Comparison of ENCODE assay signal across 8 mouse cellular contexts in the genomic region with DNA sequence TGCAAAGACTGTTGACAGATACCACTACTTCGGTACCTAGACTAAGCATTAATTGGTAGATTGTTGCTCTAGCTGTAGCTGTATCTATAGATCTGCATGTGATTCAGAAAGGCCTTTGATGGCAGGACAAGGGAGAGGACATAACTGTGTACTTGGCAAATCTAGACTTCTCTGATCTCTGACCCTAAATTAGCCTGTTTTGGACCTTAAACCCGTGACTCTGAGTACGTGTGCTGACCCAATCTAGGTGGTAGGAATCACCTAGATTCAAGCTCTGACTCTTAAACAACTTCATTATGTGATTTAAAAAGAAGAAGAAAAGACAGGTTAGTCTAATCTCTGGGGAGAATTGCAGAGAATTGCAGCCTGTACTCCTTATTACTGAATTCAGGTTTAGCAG. TPM values are rescaled to one million over a fixed set of nuclear protein-coding genes. Genes with fewer than 3 reads are reported as not detected.
DNase-seq lines count a peak whose midpoint lies in the region; ATAC-seq and TF ChIP-seq lines count a peak whose summit lies in the region.

A gene (plus strand): TSS at position 221 of the 400 bp plus-strand sequence.

- H3K36me3 ChIP-seq in C2C12 (ENCODE audit: control insufficient read depth, insufficient read depth) (peaks cover 5% of the 10 kb centered on the region), macrophage (ENCODE audit: inconsistent target) (no peaks in the 10 kb centered on the region)
- peaks cover 10% of the 10 kb centered on the region for H3K36me3 ChIP-seq in hindbrain, postnatal 0 days (ENCODE audit: insufficient read depth, low read length)

- H3K9ac ChIP-seq in hindbrain, postnatal 0 days (replicated peaks; ENCODE audit: low read length): no peak within 1 kb of the TSS

- H3K4me1 ChIP-seq in cerebellum, adult 2 months (ENCODE audit: control insufficient read depth, insufficient read depth, low read length): peaks cover 3% of the 10 kb centered on the region
- H3K4me1 ChIP-seq in hindbrain, postnatal 0 days (ENCODE audit: insufficient read depth, low read length): no peaks in the 10 kb centered on the region

- DNase-seq in cerebellum, adult 2 months: no peak
- no peak for DNase-seq in cerebellum, postnatal 25 days
- DNase-seq in hindbrain, postnatal 0 days (ENCODE audit: low spot score): no peak
- DNase-seq in right cerebral cortex, postnatal 4 days: no peak
- DNase-seq in gastrocnemius, adult 2 months: no peak

- no peak within 1 kb of the TSS for H3ac ChIP-seq in C2C12 (ENCODE audit: control insufficient read depth, insufficient read length, low read depth)

- H3K4me3 ChIP-seq in cerebellum, adult 2 months (replicated peaks; ENCODE audit: insufficient read depth, low read depth, low read length): no peak within 1 kb of the TSS
- H3K4me3 ChIP-seq in C2C12 (ENCODE audit: insufficient read depth, poor library complexity, severe bottlenecking): no peak within 1 kb of the TSS
- no peak within 1 kb of the TSS for H3K4me3 ChIP-seq in hindbrain, postnatal 0 days (ENCODE audit: low read length)
- no peak within 1 kb of the TSS for H3K4me3 ChIP-seq in macrophage (ENCODE audit: inconsistent target)
- H3K4me3 ChIP-seq in gastrocnemius, adult 2 months: no peak within 1 kb of the TSS

- no peak within 1 kb of the TSS for H3K4me2 ChIP-seq in hindbrain, postnatal 0 days (ENCODE audit: low read depth, low read length)

- H3K79me3 ChIP-seq in C2C12 (ENCODE audit: low read depth): no peaks in the 10 kb centered on the region

- TF ChIP-seq POLR2A in cerebellum, adult 2 months (IDR thresholded peaks at IDR 0.05; ENCODE audit: borderline replicate concordance, insufficient read depth, low read length): no peak

- no peaks in the 10 kb centered on the region for H3K79me2 ChIP-seq in C2C12 (ENCODE audit: control insufficient read depth, insufficient read depth)
- H3K79me2 ChIP-seq in macrophage (ENCODE audit: inconsistent target): no peaks in the 10 kb centered on the region

- no peaks in the 10 kb centered on the region for H3K27me3 ChIP-seq in cerebellum, adult 2 months (ENCODE audit: control insufficient read depth, insufficient read depth, low read length)
- H3K27me3 ChIP-seq in C2C12 (ENCODE audit: control insufficient read depth, insufficient read depth, insufficient read length): no peaks in the 10 kb centered on the region
- H3K27me3 ChIP-seq in hindbrain, postnatal 0 days (ENCODE audit: insufficient read depth, low read length): no peaks in the 10 kb centered on the region

- H3K9me3 ChIP-seq in hindbrain, postnatal 0 days (ENCODE audit: low read length): no peaks in the 10 kb centered on the region

- H3K27ac ChIP-seq in cerebellum, adult 2 months (ENCODE audit: insufficient read depth, low read length): no peak within 1 kb of the TSS
- H3K27ac ChIP-seq in hindbrain, postnatal 0 days: no peak within 1 kb of the TSS
- H3K27ac ChIP-seq in macrophage: no peak within 1 kb of the TSS
- H3K27ac ChIP-seq in gastrocnemius, adult 2 months: no peak within 1 kb of the TSS

- ATAC-seq in erythroblast, adult 5-6 weeks (replicated peaks; ENCODE audit: low FRiP score, poor library complexity, severe bottlenecking): no peak
- no peak for ATAC-seq in hindbrain, postnatal 0 days

- intact Hi-C loops in gastrocnemius, adult 2 months (cut with DNase I): no loop called here

- no peak for TF ChIP-seq CTCF in cerebellum, adult 2 months (IDR thresholded peaks at IDR 0.05; ENCODE audit: borderline replicate concordance, insufficient read depth, low read depth, low read length)
- no peak for TF ChIP-seq CTCF in C2C12 (IDR thresholded peaks at IDR 0.05; ENCODE audit: control insufficient read depth, insufficient read depth, insufficient read length)
- no peak for TF ChIP-seq CTCF in hindbrain, postnatal 0 days (IDR thresholded peaks at IDR 0.05; ENCODE audit: low read depth)
- no peak for TF ChIP-seq CTCF in gastrocnemius, adult 2 months (IDR thresholded peaks at IDR 0.05)

- 98% methylated on average over 3 of the region's 3 CpGs for WGBS in cerebellum, adult 2 months
- WGBS in hindbrain, postnatal 0 days: 93% methylated on average over 3 of the region's 3 CpGs
- WGBS in macrophage (ENCODE audit: missing documents): 98% methylated on average over 3 of the region's 3 CpGs

TF ChIP-seq in C2C12, 6 proteins besides CTCF, POLR2A, EP300 and RAD21:
- no peak for TF ChIP-seq USF1 (IDR thresholded peaks at IDR 0.05; ENCODE audit: low read depth)
- no peak for TF ChIP-seq CEBPB (IDR thresholded peaks at IDR 0.05; ENCODE audit: low read depth)
- TF ChIP-seq MYOG (IDR thresholded peaks at IDR 0.05; ENCODE audit: control insufficient read depth, extremely low read depth, insufficient read length): no peak
- no peak for TF ChIP-seq MYOD1 (IDR thresholded peaks at IDR 0.05; ENCODE audit: control insufficient read depth, insufficient read length, low read depth)
- TF ChIP-seq MAX (IDR thresholded peaks at IDR 0.05): no peak
- no peak for TF ChIP-seq FOSL1 (IDR thresholded peaks at IDR 0.05; ENCODE audit: insufficient read depth, low read length, poor library complexity, severe bottlenecking)

RNA-seq across cellular contexts. Expression of the gene that starts here (rescaled TPM):
- polyA plus RNA-seq in cerebellum, adult 2 months (2012; rRNA removed): 30.2 and 34.7 TPM in 2 replicates
- 26.7 TPM for polyA plus RNA-seq in C2C12 (2012; fragmentation: generic; extraction: Trizol)
- 43.5 and 61.5 TPM in 2 replicates for total RNA-seq in erythroblast, adult 5-6 weeks (2015; ENCODE audit: low replicate concordance)
- total RNA-seq in erythroblast, adult 5-6 weeks (2017; ENCODE audit: low replicate concordance): 71.8 and 77.1 TPM in 2 replicates
- total RNA-seq in hindbrain, postnatal 0 days (2014; rRNA removed): 18.8 and 23.5 TPM in 2 replicates
- 31.4 and 32.8 TPM in 2 replicates for polyA plus RNA-seq in hindbrain, postnatal 0 days (2015; fragmentation: Nextera tagmentation; extraction: Ambion mirVana)
- total RNA-seq in macrophage (2018; cell fraction: chromatin; rRNA removed): 10 to 100 TPM in 25 of 26 experiments, 1 to 10 TPM in 1; 8.0 to 82.0 (median 25.5) TPM
- total RNA-seq in macrophage (2018; cell fraction: cytosol; rRNA removed): 10 to 100 TPM; 13.8 to 29.4 (median 18.7) TPM
- total RNA-seq in macrophage (2018; cell fraction: nucleus; rRNA removed): 10 to 100 TPM; 11.2 to 76.5 (median 18.1) TPM
- 14.4 to 23.7 TPM (median 14.9 TPM) in 3 replicates for polyA plus RNA-seq in macrophage (2018)
- total RNA-seq in gastrocnemius, adult 2 months (2021): 1 to 10 TPM; 5.9 to 7.6 TPM
